Mouse (Mus musculus): ENCODE data around the gene Syt12. TPM values are rescaled to one million over a fixed set of nuclear protein-coding genes. Genes with fewer than 3 reads are reported as not detected.

Gene Syt12
- polyA plus RNA-seq, 1 experiment from 2014 or later, result 0.27 TPM

- Histone ChIP-seq H3K4me3 (ENCODE audit: low read depth, low read length) (no peak overlapping the region), H3K9me3 (ENCODE audit: control insufficient read depth, low read length) (no peaks in the 10 kb centered on the region), H3K4me1 (replicated peaks; ENCODE audit: control insufficient read depth, insufficient read depth, low read length) (no peaks in the 10 kb centered on the region), H3K27ac (ENCODE audit: low read depth, low read length) (no peak overlapping the region), H3K4me2 (no peak overlapping the region), H3K36me3 (ENCODE audit: control insufficient read depth, insufficient read depth, low read length) (no peaks in the 10 kb centered on the region), H3K9ac (ENCODE audit: low read depth, low read length) (no peak overlapping the region), H3K27me3 (replicated peaks; ENCODE audit: control insufficient read depth, insufficient read depth, low read length) (no peaks in the 10 kb centered on the region)
- DNase-seq (ENCODE audit: low spot score) (no peak), ATAC-seq (replicated peaks; ENCODE audit: low FRiP score) (no peak)
- 86% methylated on average over 9 of the region's 9 CpGs for WGBS
Observed at GRCm38 (mm10) chr19:4447445-4447844, 29.8 kb downstream of the Syt12 start.

GRCm38 (mm10) chr19:4446661-4447420 lies 30.4 kb downstream of the Syt12 start:
- no peaks in the 10 kb centered on the region for H3K9me3 ChIP-seq (ENCODE audit: control insufficient read depth, low read length)
- DNase-seq (ENCODE audit: low spot score) (no peak), ATAC-seq (replicated peaks; ENCODE audit: low FRiP score) (no peak)
- no peak overlapping the region for H3K27ac ChIP-seq (ENCODE audit: low read depth, low read length)
- H3K4me1 ChIP-seq (replicated peaks; ENCODE audit: control insufficient read depth, insufficient read depth, low read length), result peaks cover 4% of the 10 kb centered on the region; the same call in 1 of the 2 replicates
- H3K4me3 ChIP-seq (ENCODE audit: low read depth, low read length), result no peak overlapping the region
- no peak overlapping the region for H3K4me2 ChIP-seq
- 82% methylated on average over 8 of the region's 8 CpGs for WGBS
- H3K27me3 ChIP-seq (replicated peaks; ENCODE audit: control insufficient read depth, insufficient read depth, low read length), result no peaks in the 10 kb centered on the region
- no peak overlapping the region for H3K9ac ChIP-seq (ENCODE audit: low read depth, low read length)
- no peaks in the 10 kb centered on the region for H3K36me3 ChIP-seq (ENCODE audit: control insufficient read depth, insufficient read depth, low read length)

- 5% methylated on average over 3 of the region's 3 CpGs for WGBS
- Histone ChIP-seq H3K4me3 (ENCODE audit: low read depth, low read length) (no peak overlapping the region), H3K9me3 (ENCODE audit: control insufficient read depth, low read length) (no peaks in the 10 kb centered on the region), H3K9ac (ENCODE audit: low read depth, low read length) (no peak overlapping the region), H3K4me2 (no peak overlapping the region), H3K36me3 (ENCODE audit: control insufficient read depth, insufficient read depth, low read length) (no peaks in the 10 kb centered on the region), H3K4me1 (replicated peaks; ENCODE audit: control insufficient read depth, insufficient read depth, low read length) (peaks cover 11% of the 10 kb centered on the region; the same call in 1 of the 2 replicates), H3K27ac (ENCODE audit: low read depth, low read length) (peak overlapping the region; percentile 15; the same call in 1 of the 2 replicates), H3K27me3 (replicated peaks; ENCODE audit: control insufficient read depth, insufficient read depth, low read length) (peaks cover 29% of the 10 kb centered on the region)
- DNase-seq (ENCODE audit: low spot score), result peak; percentile 63
- ATAC-seq (replicated peaks; ENCODE audit: low FRiP score), result no peak
Observed at GRCm38 (mm10) chr19:4442408-4442807, 34.8 kb downstream of the Syt12 start.

GRCm38 (mm10) chr19:4441621-4442161 lies 35.6 kb downstream of the Syt12 start:
- H3K9ac ChIP-seq (ENCODE audit: low read depth, low read length), result no peak overlapping the region
- 0 out of 2 replicates have a peak, but pooled peaks have one; percentile 46 for ATAC-seq (replicated peaks; ENCODE audit: low FRiP score)

GRCm38 (mm10) chr19:4441090-4441591 lies 36.1 kb downstream of the Syt12 start:
- Histone ChIP-seq H3K4me3 (ENCODE audit: low read depth, low read length) (no peak overlapping the region), H3K27me3 (replicated peaks; ENCODE audit: control insufficient read depth, insufficient read depth, low read length) (peaks cover 29% of the 10 kb centered on the region)
- no peak for ATAC-seq (replicated peaks; ENCODE audit: low FRiP score)

More at GRCm38 (mm10) chr19:4441621-4442161, 35.6 kb downstream of the Syt12 start:
- H3K27ac ChIP-seq (ENCODE audit: low read depth, low read length), result no peak overlapping the region; the same call in 1 of the 2 replicates
- H3K36me3 ChIP-seq (ENCODE audit: control insufficient read depth, insufficient read depth, low read length), result no peaks in the 10 kb centered on the region
- no peak overlapping the region for H3K4me3 ChIP-seq (ENCODE audit: low read depth, low read length)
- no peak for DNase-seq (ENCODE audit: low spot score)
- peaks cover 11% of the 10 kb centered on the region; the same call in 1 of the 2 replicates for H3K4me1 ChIP-seq (replicated peaks; ENCODE audit: control insufficient read depth, insufficient read depth, low read length)
- peaks cover 29% of the 10 kb centered on the region for H3K27me3 ChIP-seq (replicated peaks; ENCODE audit: control insufficient read depth, insufficient read depth, low read length)
- peak overlapping the region; percentile 23; the same call in 1 of the 2 replicates for H3K4me2 ChIP-seq
- 44% methylated on average over 10 of the region's 10 CpGs for WGBS
- no peaks in the 10 kb centered on the region for H3K9me3 ChIP-seq (ENCODE audit: control insufficient read depth, low read length)

GRCm38 (mm10) chr19:4440222-4440621 lies 37.0 kb downstream of the Syt12 start:
- 10% methylated on average over 8 of the region's 8 CpGs for WGBS
- H3K9me3 ChIP-seq (ENCODE audit: control insufficient read depth, low read length), result no peaks in the 10 kb centered on the region
- no peak overlapping the region for H3K9ac ChIP-seq (ENCODE audit: low read depth, low read length)
- peak overlapping the region; percentile 61; the same call in 1 of the 2 replicates for H3K4me3 ChIP-seq (ENCODE audit: low read depth, low read length)
- H3K27me3 ChIP-seq (replicated peaks; ENCODE audit: control insufficient read depth, insufficient read depth, low read length), result peaks cover 29% of the 10 kb centered on the region
- ATAC-seq (replicated peaks; ENCODE audit: low FRiP score) (no peak), DNase-seq (ENCODE audit: low spot score) (no peak)
- H3K36me3 ChIP-seq (ENCODE audit: control insufficient read depth, insufficient read depth, low read length), result no peaks in the 10 kb centered on the region
- no peak overlapping the region for H3K27ac ChIP-seq (ENCODE audit: low read depth, low read length)
- H3K4me2 ChIP-seq, result peak overlapping the region; percentile 68
- peaks cover 11% of the 10 kb centered on the region; the same call in 1 of the 2 replicates for H3K4me1 ChIP-seq (replicated peaks; ENCODE audit: control insufficient read depth, insufficient read depth, low read length)

More at GRCm38 (mm10) chr19:4441090-4441591, 36.1 kb downstream of the Syt12 start:
- H3K4me2 ChIP-seq, result no peak overlapping the region
- no peak overlapping the region for H3K9ac ChIP-seq (ENCODE audit: low read depth, low read length)
- no peaks in the 10 kb centered on the region for H3K36me3 ChIP-seq (ENCODE audit: control insufficient read depth, insufficient read depth, low read length)
- H3K4me1 ChIP-seq (replicated peaks; ENCODE audit: control insufficient read depth, insufficient read depth, low read length), result peaks cover 11% of the 10 kb centered on the region; the same call in 1 of the 2 replicates
- H3K27ac ChIP-seq (ENCODE audit: low read depth, low read length), result no peak overlapping the region
- 22% methylated on average over 6 of the region's 6 CpGs for WGBS
- H3K9me3 ChIP-seq (ENCODE audit: control insufficient read depth, low read length), result no peaks in the 10 kb centered on the region
- no peak for DNase-seq (ENCODE audit: low spot score)

GRCm38 (mm10) chr19:4439161-4439801 lies 38.0 kb downstream of the Syt12 start, which contains the start of gene Rhod:
Gene Rhod, minus strand, starts transcription at chr19:4439432.
- Histone ChIP-seq H3K27ac (ENCODE audit: low read depth, low read length) (0 out of 2 replicates have a peak within 1 kb of the TSS, but pooled peaks have one; percentile 30), H3K4me3 (ENCODE audit: low read depth, low read length) (peak within 1 kb of the TSS; percentile 61), H3K9ac (ENCODE audit: low read depth, low read length) (peak within 1 kb of the TSS; percentile 57; the same call in 1 of the 2 replicates), H3K36me3 (ENCODE audit: control insufficient read depth, insufficient read depth, low read length) (no peaks in the 10 kb centered on the region), H3K4me1 (replicated peaks; ENCODE audit: control insufficient read depth, insufficient read depth, low read length) (peaks cover 11% of the 10 kb centered on the region; the same call in 1 of the 2 replicates), H3K4me2 (peak within 1 kb of the TSS; percentile 68), H3K9me3 (ENCODE audit: control insufficient read depth, low read length) (no peaks in the 10 kb centered on the region), H3K27me3 (replicated peaks; ENCODE audit: control insufficient read depth, insufficient read depth, low read length) (peaks cover 29% of the 10 kb centered on the region)
- ATAC-seq (replicated peaks; ENCODE audit: low FRiP score) (peak; percentile 26; the same call in 1 of the 2 replicates), DNase-seq (ENCODE audit: low spot score) (no peak)
- WGBS, result 2% methylated on average over 51 of the region's 51 CpGs

GRCm38 (mm10) chr19:4438791-4439160 lies 38.5 kb downstream of the Syt12 start:
- peak overlapping the region; percentile 68 for H3K4me2 ChIP-seq
- no peak overlapping the region for H3K27ac ChIP-seq (ENCODE audit: low read depth, low read length)
- no peak for DNase-seq (ENCODE audit: low spot score)
- peaks cover 11% of the 10 kb centered on the region; the same call in 1 of the 2 replicates for H3K4me1 ChIP-seq (replicated peaks; ENCODE audit: control insufficient read depth, insufficient read depth, low read length)
- no peaks in the 10 kb centered on the region for H3K9me3 ChIP-seq (ENCODE audit: control insufficient read depth, low read length)
- 11% methylated on average over 8 of the region's 8 CpGs for whole genome bisulfite sequencing
- peak overlapping the region; percentile 61 for H3K4me3 ChIP-seq (ENCODE audit: low read depth, low read length)
- H3K36me3 ChIP-seq (ENCODE audit: control insufficient read depth, insufficient read depth, low read length), result no peaks in the 10 kb centered on the region
- peak overlapping the region; percentile 57; the same call in 1 of the 2 replicates for H3K9ac ChIP-seq (ENCODE audit: low read depth, low read length)
- peaks cover 29% of the 10 kb centered on the region for H3K27me3 ChIP-seq (replicated peaks; ENCODE audit: control insufficient read depth, insufficient read depth, low read length)
- no peak for ATAC-seq (replicated peaks; ENCODE audit: low FRiP score)

Measured in liver, embryonic 11.5 days (tissue).